Mouse (Mus musculus) adrenal gland (tissue): ENCODE results near the gene Olfr141.

Source experiments
- intact Hi-C: fragments of 180-260 bp; cut with DNase I; formaldehyde crosslinking; loops from one replicate; pipeline ENCODE4 v1.15.1; 2025
- long read RNA-seq, 2 experiments: library from polyadenylated mRNA; unstranded; transcript quantifications; one replicate each; pipeline ENCODE4 v2.0.0; 2020; ENCODE audit warnings: borderline replicate concordance in 1 of 2; ENCODE audit not compliant: insufficient replicate concordance in 1 of 2

Gene Olfr141
- long read RNA-seq, experiment 1: 0 reads
- long read RNA-seq, experiment 2: 0 reads

DNA sequence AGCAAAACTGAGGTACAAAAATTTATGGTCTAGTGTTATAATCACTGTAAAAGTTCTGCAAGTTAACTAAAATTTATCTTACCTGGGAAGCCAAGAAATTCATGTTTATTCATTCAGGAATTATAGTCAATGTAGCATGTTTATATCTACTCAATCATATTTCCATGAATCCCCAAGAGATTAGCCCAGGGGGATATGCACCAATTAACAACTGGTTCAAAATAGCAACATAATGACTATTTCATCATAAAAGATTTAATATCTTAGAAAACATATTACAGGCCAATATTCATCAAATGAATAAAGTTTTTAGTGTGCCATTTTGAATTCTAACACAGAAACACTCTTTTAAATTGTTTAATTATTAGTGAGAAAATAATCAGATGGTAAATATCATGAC lies at the start of gene Olfr141:
TSS of gene Olfr141 (minus strand) at position 101 of the 400 bp plus-strand sequence.
- intact Hi-C loops: no loop called here

DNA sequence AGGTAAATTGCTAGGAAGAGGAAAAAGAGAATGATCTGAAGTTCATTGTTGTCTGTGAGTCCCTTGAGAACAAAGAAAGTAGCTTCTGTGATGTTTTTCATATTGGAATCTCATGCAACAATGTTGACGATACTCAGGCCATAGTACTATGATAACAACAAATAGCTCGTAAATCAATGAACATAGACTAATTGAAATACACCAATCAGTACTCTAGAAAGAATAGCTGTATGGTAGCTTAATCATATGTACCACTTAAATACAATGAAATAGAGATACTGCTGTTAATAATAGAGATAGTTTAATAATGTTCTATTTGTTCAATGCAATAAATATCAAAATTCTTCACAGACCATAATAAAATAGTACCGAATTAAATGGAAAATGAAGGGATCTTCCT lies 41.8 kb upstream of the Olfr141 start, which contains the start of gene Olfr1095:
TSS of gene Olfr1095 (minus strand) at position 101 of the 400 bp plus-strand sequence.
- intact Hi-C loops: no loop called here

DNA sequence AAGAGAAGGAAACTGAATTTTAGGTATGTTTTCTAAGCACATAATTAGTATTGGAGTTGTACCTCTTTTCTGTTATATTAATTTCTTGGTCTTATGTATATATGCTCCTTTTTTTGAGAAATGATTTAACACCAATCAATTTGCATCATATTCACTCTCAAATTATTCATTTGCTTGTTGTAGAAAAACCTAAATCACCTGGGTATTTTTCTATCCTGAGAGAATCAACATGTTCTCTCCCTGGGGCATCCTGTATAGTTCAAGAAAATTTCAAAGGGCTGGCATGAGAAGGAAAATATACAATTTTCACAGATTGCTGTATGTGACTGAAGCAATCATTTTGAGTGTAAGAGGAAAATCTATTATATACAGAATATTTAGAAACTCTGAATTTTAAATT lies 14.5 kb upstream of the Olfr141 start, which contains the start of gene Olfr1094:
TSS of gene Olfr1094 (plus strand) at position 301 of the 400 bp plus-strand sequence.
- intact Hi-C loops: no loop called here

DNA sequence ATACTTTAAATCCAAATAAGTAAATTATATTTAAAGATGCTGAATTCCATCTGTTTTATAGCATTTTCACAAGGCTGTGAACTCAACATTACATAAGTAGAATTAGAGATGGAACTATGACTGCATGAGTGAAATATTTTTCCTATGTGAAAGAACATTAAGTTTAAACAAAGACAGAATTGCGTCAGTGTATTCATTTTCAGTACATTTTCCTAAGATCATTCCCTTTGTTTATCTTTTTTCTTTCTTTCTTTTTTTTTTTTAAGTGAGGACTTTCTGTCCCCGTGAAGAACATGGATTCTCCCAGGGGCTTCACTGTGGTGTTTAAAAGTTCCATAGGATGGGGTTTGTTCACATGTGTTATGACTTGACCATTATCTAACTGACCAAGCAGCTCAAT lies 27.6 kb downstream of the Olfr141 start, which contains the start of gene Olfr1093:
TSS of gene Olfr1093 (plus strand) at position 301 of the 400 bp plus-strand sequence.
- intact Hi-C loops: no loop called here

DNA sequence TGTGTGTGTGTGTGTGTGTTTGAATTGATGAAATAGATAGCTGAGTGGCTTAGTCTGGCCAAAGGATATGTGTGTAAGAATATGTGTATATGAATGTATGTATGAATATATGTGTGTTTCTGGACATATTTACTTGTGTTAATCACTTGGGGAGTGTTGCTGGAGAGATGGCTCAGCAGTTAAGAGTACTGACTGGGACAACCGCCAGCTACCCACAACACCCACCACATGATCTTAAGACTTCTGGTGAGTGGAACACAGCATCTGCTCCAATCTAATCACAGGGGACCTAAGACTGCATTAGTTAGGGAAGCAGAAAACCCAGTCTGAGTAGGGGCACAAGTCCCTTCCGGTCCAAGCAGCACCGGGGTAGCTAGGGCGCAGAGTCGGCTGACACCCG lies 48.8 kb downstream of the Olfr141 start:
- intact Hi-C loops: no loop called here

DNA sequence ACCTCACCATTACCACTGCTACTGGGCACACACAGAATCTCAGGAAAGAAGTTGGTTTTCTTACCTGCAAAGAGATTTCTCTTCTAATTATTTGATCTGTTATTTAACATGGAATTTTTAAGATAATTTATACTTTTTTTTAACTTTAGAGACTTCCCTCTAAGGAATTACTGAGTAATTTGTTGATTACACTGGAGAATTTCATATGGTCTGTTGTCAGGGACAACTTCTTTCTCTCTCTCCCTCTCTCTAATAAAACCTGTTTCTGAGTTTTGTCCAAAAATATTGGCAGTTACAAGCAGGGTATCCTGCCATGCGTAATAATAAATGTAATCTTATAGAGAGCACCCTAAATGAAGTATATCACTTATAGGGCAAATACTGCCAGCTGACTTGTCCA lies 50.9 kb downstream of the Olfr141 start, which contains the start of gene Olfr1090:
TSS of gene Olfr1090 (minus strand) at position 101 of the 400 bp plus-strand sequence.
- intact Hi-C loops: no loop called here
